Mouse (Mus musculus): ENCODE results near the gene Galm. TPM values are rescaled to one million over a fixed set of nuclear protein-coding genes. Genes with fewer than 3 reads are reported as not detected.

Galm gene
- polyA plus RNA-seq, 1 experiment from 2014 or later: 23.3 TPM

- H3K36me3 ChIP-seq: no peaks in the 10 kb centered on the region
- no peaks in the 10 kb centered on the region for H3K4me1 ChIP-seq
- ATAC-seq (ENCODE audit: insufficient number of reproducible peaks, insufficient read depth, low FRiP score, low TSS enrichment): peak; percentile 79; the same call in 1 of the 2 replicates
- no peak overlapping the region for H3K9ac ChIP-seq
- no peak overlapping the region for H3K4me2 ChIP-seq (replicated peaks)
- H3K4me3 ChIP-seq: no peak overlapping the region
- 20% methylated on average over 5 of the region's 5 CpGs for WGBS
- no peaks in the 10 kb centered on the region for H3K27me3 ChIP-seq
- no peaks in the 10 kb centered on the region for H3K9me3 ChIP-seq
- H3K27ac ChIP-seq: no peak overlapping the region
Observed at GRCm38 (mm10) chr17:80151353-80151752, 24.1 kb downstream of the Galm start.

GRCm38 (mm10) chr17:80152767-80153630 is 25.7 kb downstream of the Galm start:
- Histone ChIP-seq H3K27ac (no peak overlapping the region), H3K4me3 (no peak overlapping the region), H3K4me1 (no peaks in the 10 kb centered on the region), H3K27me3 (no peaks in the 10 kb centered on the region), H3K9me3 (no peaks in the 10 kb centered on the region), H3K4me2 (replicated peaks) (no peak overlapping the region), H3K9ac (no peak overlapping the region), H3K36me3 (no peaks in the 10 kb centered on the region)
- no peak for ATAC-seq (ENCODE audit: insufficient number of reproducible peaks, insufficient read depth, low FRiP score, low TSS enrichment)
- 74% methylated on average over 12 of the region's 12 CpGs for WGBS

GRCm38 (mm10) chr17:80153631-80154030 is 26.4 kb downstream of the Galm start:
- no peaks in the 10 kb centered on the region for H3K27me3 ChIP-seq
- H3K4me3 ChIP-seq: no peak overlapping the region
- H3K9me3 ChIP-seq: no peaks in the 10 kb centered on the region
- no peak overlapping the region for H3K4me2 ChIP-seq (replicated peaks)
- H3K4me1 ChIP-seq: no peaks in the 10 kb centered on the region
- no peak overlapping the region for H3K9ac ChIP-seq
- 61% methylated on average over 2 of the region's 2 CpGs for WGBS
- H3K36me3 ChIP-seq: no peaks in the 10 kb centered on the region
- H3K27ac ChIP-seq: no peak overlapping the region
- ATAC-seq (ENCODE audit: insufficient number of reproducible peaks, insufficient read depth, low FRiP score, low TSS enrichment): no peak

- H3K4me3 ChIP-seq: no peak overlapping the region
- ATAC-seq (ENCODE audit: insufficient number of reproducible peaks, insufficient read depth, low FRiP score, low TSS enrichment): no peak
Observed at GRCm38 (mm10) chr17:80156905-80157304, 29.6 kb downstream of the Galm start.

GRCm38 (mm10) chr17:80157489-80157888 is 30.2 kb downstream of the Galm start:
- ATAC-seq (ENCODE audit: insufficient number of reproducible peaks, insufficient read depth, low FRiP score, low TSS enrichment): no peak
- Histone ChIP-seq H3K4me1 (no peaks in the 10 kb centered on the region), H3K27me3 (no peaks in the 10 kb centered on the region), H3K27ac (no peak overlapping the region), H3K9ac (no peak overlapping the region), H3K4me2 (replicated peaks) (no peak overlapping the region), H3K36me3 (no peaks in the 10 kb centered on the region), H3K9me3 (no peaks in the 10 kb centered on the region), H3K4me3 (no peak overlapping the region)
- WGBS: 82% methylated on average over 6 of the region's 6 CpGs

More at GRCm38 (mm10) chr17:80156905-80157304, 29.6 kb downstream of the Galm start:
- no peaks in the 10 kb centered on the region for H3K36me3 ChIP-seq
- H3K9me3 ChIP-seq: no peaks in the 10 kb centered on the region
- H3K27me3 ChIP-seq: no peaks in the 10 kb centered on the region
- H3K27ac ChIP-seq: no peak overlapping the region
- H3K4me2 ChIP-seq (replicated peaks): no peak overlapping the region
- H3K9ac ChIP-seq: no peak overlapping the region
- WGBS: 92% methylated on average over 8 of the region's 8 CpGs
- no peaks in the 10 kb centered on the region for H3K4me1 ChIP-seq

GRCm38 (mm10) chr17:80160454-80160853 is 33.2 kb downstream of the Galm start:
- no peak for ATAC-seq (ENCODE audit: insufficient number of reproducible peaks, insufficient read depth, low FRiP score, low TSS enrichment)
- Histone ChIP-seq H3K36me3 (no peaks in the 10 kb centered on the region), H3K9me3 (no peaks in the 10 kb centered on the region), H3K4me1 (no peaks in the 10 kb centered on the region), H3K4me2 (replicated peaks) (no peak overlapping the region), H3K4me3 (no peak overlapping the region), H3K27ac (no peak overlapping the region), H3K9ac (no peak overlapping the region), H3K27me3 (no peaks in the 10 kb centered on the region)
- WGBS: 70% methylated on average over 5 of the region's 5 CpGs

GRCm38 (mm10) chr17:80163991-80164390 is 36.7 kb downstream of the Galm start:
- ATAC-seq (ENCODE audit: insufficient number of reproducible peaks, insufficient read depth, low FRiP score, low TSS enrichment): no peak
- WGBS: 88% methylated on average over 8 of the region's 8 CpGs
- Histone ChIP-seq H3K27me3 (no peaks in the 10 kb centered on the region), H3K27ac (no peak overlapping the region), H3K4me3 (no peak overlapping the region), H3K9me3 (no peaks in the 10 kb centered on the region), H3K4me2 (replicated peaks) (no peak overlapping the region), H3K36me3 (no peaks in the 10 kb centered on the region), H3K4me1 (peaks cover 21% of the 10 kb centered on the region), H3K9ac (no peak overlapping the region)

- ATAC-seq (ENCODE audit: insufficient number of reproducible peaks, insufficient read depth, low FRiP score, low TSS enrichment): no peak
- Histone ChIP-seq H3K4me2 (replicated peaks) (no peak overlapping the region), H3K9ac (no peak overlapping the region), H3K4me1 (peaks cover 21% of the 10 kb centered on the region), H3K4me3 (no peak overlapping the region), H3K9me3 (no peaks in the 10 kb centered on the region), H3K36me3 (no peaks in the 10 kb centered on the region), H3K27ac (no peak overlapping the region), H3K27me3 (no peaks in the 10 kb centered on the region)
- WGBS: 69% methylated on average over 6 of the region's 6 CpGs
Observed at GRCm38 (mm10) chr17:80165741-80166140, 38.5 kb downstream of the Galm start.

- 90% methylated on average over 6 of the region's 6 CpGs for WGBS
- no peak overlapping the region for H3K9ac ChIP-seq
- H3K36me3 ChIP-seq: no peaks in the 10 kb centered on the region
- no peaks in the 10 kb centered on the region for H3K27me3 ChIP-seq
- peaks cover 21% of the 10 kb centered on the region for H3K4me1 ChIP-seq
- no peak overlapping the region for H3K4me2 ChIP-seq (replicated peaks)
- H3K4me3 ChIP-seq: no peak overlapping the region
- H3K27ac ChIP-seq: no peak overlapping the region
- no peak for ATAC-seq (ENCODE audit: insufficient number of reproducible peaks, insufficient read depth, low FRiP score, low TSS enrichment)
- H3K9me3 ChIP-seq: no peaks in the 10 kb centered on the region
Observed at GRCm38 (mm10) chr17:80166346-80166745, 39.1 kb downstream of the Galm start.

- no peak overlapping the region for H3K4me3 ChIP-seq
- H3K27ac ChIP-seq: no peak overlapping the region
- no peaks in the 10 kb centered on the region for H3K9me3 ChIP-seq
- no peaks in the 10 kb centered on the region for H3K27me3 ChIP-seq
- H3K4me2 ChIP-seq (replicated peaks): no peak overlapping the region
- peaks cover 21% of the 10 kb centered on the region for H3K4me1 ChIP-seq
- H3K9ac ChIP-seq: no peak overlapping the region
- no peaks in the 10 kb centered on the region for H3K36me3 ChIP-seq
- WGBS: 38% methylated on average over 4 of the region's 4 CpGs
- ATAC-seq (ENCODE audit: insufficient number of reproducible peaks, insufficient read depth, low FRiP score, low TSS enrichment): no peak
Observed at GRCm38 (mm10) chr17:80167436-80167835, 40.2 kb downstream of the Galm start.

- Histone ChIP-seq H3K9ac (no peak overlapping the region), H3K9me3 (no peaks in the 10 kb centered on the region), H3K27me3 (no peaks in the 10 kb centered on the region), H3K36me3 (no peaks in the 10 kb centered on the region), H3K4me1 (peaks cover 21% of the 10 kb centered on the region), H3K4me3 (no peak overlapping the region), H3K27ac (0 out of 2 replicates have a peak overlapping the region, but pooled peaks have one; percentile 7), H3K4me2 (replicated peaks) (peak overlapping the region; percentile 43; the same call in 1 of the 2 replicates)
- 39% methylated on average over 7 of the region's 7 CpGs for WGBS
- no peak for ATAC-seq (ENCODE audit: insufficient number of reproducible peaks, insufficient read depth, low FRiP score, low TSS enrichment)
Observed at GRCm38 (mm10) chr17:80167851-80168251, 40.6 kb downstream of the Galm start.

- Histone ChIP-seq H3K36me3 (no peaks in the 10 kb centered on the region), H3K27ac (peak overlapping the region; percentile 55; the same call in 1 of the 2 replicates), H3K4me1 (peaks cover 21% of the 10 kb centered on the region), H3K4me3 (0 out of 2 replicates have a peak overlapping the region, but pooled peaks have one; percentile 5), H3K9ac (no peak overlapping the region), H3K4me2 (replicated peaks) (peak overlapping the region; percentile 43), H3K27me3 (no peaks in the 10 kb centered on the region), H3K9me3 (no peaks in the 10 kb centered on the region)
- WGBS: 22% methylated on average over 16 of the region's 16 CpGs
- peak; percentile 79 for ATAC-seq (ENCODE audit: insufficient number of reproducible peaks, insufficient read depth, low FRiP score, low TSS enrichment)
Observed at GRCm38 (mm10) chr17:80168425-80169182, 41.3 kb downstream of the Galm start.
